Mouse (Mus musculus) CD8-positive naive resting alpha-beta T cell, adult 2 months (primary cell): ENCODE data around the gene Nsf.
"Not testable (repeated sequence)": the region's sequence is repeated elsewhere in the genome, so short reads cannot be mapped to it uniquely, and the experiment has no call there.

ENCODE experiments used
- DNase-seq, 2 experiments: peaks; one replicate each; pipeline ENCODE4 v3.0.0; 2022; ENCODE audit warnings: low read depth in 2 of 2, low spot score in 2 of 2

Gene Nsf

DNA sequence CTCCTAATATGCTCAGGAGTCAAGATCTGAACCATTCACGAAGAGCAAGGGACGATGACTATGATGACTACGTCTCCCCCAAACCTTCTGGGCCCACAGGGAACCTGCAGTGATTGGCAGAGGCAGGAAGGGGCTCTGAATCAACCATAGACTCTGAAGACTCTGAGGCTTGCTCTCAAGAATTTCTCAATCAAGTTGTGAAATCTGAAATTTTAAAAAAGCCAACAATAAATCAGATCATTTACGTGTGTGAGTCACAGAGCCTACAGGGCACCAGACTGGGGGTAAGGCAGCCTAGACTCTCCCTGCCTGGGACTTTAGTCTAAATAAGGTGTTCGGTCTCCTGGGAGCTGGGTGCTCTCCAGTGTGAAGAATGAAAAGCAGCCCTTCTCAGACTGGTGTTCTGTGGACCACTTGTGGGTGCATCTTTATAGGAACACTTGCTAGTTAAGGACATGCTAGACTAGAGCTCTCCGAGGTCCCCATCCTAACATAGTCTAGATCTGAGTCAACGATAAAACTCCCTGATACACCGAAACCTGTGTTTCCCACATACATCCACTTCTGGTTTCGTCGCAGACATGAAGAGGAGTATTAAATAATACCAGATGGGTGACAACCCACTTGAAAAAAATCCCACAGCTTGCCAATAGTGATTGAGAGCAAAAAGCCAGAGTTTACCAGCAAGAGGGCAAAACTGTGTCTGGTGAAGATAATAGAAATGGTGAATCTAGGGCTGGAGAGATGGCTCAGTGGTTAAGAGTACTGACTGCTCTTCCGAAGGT lies 56.7 kb downstream of the Nsf start:
- no peak for DNase-seq

DNA sequence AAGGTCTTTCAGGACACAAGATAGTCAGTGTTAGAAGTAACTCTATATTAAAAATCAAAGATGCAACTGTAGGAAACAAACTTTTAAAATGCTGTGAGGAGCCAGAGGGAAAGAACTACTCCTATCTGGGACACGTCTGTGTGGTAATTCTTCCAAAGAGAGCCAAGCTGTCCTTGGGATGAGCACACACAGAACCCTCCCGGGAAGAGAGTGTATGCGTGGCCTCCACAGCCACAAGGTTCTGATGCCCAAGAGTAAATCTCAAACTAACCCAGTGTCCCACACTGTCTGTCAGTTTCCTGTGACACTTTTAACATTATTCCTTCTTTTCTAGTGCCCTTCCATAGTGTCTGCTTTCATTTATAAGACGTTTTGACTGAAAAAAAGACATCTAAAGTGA lies 57.8 kb downstream of the Nsf start:
- no peak for DNase-seq

DNA sequence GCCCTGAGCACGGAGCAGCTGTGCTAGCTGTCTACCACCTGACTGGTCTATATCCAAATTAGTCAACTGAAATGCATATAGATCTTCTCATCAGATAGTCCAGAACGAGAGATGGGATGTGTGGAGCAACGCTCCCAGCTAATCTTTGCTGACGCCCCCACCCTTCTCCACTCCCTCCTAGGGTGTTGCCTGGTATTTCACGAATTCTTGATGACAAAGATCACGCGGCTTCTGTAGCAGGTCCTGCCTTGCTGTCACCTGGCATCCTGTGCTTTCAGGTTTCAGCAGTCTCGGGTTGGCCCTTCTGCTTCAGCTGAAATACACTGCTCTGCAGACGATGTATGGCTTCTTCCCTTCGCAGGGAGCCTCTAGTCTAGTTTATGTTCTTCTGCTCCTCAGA lies 61.0 kb downstream of the Nsf start:
- no peak for DNase-seq

DNA sequence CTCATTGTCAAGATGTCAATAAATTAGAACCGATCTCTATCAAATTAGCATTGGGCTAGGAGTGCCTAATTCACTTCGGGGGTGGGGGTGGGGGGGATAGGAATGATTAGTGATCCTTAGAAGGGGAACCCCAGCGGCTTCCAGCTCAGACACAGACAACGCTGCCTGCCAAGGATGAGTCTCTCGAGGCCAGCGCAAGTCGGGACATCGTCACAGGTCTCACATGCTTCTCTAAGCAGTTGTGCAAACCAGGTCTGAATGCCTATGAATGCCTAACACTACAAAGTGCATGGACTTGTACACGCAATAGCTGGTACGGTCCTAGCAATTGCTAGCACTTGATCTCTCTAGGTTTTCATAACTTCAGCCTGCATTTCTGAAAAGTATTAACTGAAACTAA lies 62.1 kb downstream of the Nsf start:
- no peak for DNase-seq

DNA sequence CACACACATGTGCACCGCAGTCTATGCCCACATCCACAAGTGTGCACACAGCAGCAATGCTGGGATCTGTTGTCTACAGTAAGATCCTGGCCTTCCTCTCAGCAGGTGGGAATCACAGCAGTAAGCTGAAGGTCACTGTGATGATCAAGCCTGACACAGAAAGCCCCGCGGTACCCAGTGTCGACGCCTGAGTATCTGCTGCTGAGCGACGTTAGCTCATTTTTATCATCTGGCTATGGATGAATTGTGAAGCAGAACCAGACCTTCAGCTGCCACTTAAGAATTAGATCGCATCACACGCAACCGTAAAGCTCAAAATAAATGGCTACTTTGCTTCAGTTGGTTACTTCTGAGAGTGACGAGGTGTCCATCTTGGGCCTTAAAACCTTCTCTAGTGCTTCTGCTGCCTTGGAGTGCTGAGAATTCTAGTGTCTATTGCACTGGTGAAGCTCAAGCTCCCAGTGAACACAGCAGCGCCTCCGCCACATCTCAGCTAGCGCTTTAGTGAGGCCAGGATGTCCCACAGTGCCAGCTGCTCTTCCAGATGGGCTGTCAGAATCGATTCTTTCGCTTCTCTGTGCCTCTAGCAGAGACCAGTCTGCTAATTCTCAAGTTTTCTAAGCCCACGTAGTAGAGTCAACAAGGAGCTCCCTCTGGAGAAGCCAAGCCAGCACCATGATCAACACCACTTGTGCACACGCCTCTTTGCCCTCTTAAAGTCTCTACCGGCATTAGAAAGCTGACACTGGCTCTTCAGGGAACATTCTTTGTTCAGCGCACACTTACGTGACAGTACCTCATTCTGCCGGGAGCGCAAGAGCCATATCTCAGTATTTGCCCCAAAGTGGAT lies 63.3 kb downstream of the Nsf start:
- DNase-seq, result no peak

DNA sequence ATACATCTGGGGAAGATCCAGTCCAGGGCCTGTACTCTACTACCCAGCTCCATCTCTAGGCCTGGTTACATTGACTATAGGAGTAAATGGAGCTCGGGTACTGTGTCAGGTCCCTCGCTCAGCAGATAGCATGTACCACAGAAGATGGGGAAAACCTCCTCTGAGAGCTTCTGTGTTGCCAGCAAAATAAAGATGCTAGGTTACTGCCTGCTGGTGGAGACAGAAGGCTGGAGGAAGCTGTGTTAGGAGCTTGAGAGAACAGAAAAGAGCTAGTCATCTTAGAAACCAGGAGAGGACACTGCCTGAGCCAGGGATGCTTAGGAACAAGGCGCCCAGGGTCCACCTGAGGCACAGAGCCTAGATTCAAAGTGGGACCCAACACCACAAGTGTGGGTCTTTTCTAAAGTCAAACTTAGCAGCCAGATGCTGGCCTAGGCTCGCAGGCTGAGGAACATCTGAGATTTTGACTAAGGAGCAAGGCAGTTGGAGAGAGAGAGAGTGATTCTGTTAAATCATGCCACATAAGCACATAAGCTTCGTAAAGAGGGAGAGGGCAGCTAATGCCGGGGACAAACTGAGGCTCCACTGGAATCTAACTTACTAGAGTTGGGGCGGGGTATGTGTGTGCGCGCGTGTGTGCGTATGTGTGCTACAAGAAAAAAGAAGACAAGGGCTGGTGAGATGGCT lies 66.0 kb downstream of the Nsf start:
- DNase-seq, result no peak

DNA sequence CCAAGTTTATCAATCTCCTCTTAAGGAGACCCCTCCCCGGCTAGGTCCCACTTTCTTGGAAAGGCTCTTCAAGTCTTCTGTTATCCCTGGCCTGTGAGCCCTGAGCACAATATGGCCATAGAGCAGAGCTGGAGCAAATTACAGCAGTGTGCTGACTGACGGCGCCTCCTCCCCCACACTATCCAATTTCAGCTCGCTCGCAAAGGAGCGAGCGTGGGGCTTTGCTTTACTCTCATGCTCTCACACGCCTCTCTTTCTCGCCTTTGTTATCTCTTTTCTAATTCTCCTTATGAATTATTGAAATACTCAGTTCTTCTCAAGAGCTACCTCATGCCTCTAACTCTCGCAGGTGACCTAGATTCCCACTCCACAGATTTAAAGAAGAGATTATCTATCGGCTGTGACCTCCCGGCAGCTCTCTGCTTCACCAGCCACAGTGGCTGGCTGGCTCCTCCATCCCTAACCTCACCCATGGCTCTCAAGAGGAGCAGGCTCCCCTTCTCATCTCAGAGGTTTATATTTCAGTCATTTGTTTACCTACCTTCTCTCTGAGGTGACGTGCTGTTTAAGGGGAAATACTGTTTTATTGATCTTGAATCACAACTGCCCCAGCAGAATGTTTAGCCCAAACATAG lies 69.0 kb downstream of the Nsf start:
- no peak for DNase-seq

DNA sequence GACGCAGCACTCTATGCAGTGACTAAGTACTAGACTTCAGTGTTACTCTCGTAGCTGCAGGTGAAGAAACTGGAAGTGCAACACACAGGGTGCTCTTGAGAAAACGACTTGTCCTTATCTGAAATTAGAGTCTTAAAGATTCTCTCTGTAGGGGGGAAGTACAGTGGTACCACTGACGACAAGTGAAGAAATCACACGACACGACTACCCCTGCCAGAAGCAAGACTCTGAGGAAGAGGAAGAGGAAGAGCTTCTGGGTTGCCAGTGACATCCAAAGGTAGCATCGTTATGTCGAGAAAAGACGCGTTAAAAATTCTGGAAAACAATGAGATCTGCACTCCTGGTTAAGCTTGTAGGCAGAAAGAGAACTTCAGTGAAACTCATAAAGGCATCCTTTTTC lies 70.1 kb downstream of the Nsf start:
- no peak for DNase-seq

DNA sequence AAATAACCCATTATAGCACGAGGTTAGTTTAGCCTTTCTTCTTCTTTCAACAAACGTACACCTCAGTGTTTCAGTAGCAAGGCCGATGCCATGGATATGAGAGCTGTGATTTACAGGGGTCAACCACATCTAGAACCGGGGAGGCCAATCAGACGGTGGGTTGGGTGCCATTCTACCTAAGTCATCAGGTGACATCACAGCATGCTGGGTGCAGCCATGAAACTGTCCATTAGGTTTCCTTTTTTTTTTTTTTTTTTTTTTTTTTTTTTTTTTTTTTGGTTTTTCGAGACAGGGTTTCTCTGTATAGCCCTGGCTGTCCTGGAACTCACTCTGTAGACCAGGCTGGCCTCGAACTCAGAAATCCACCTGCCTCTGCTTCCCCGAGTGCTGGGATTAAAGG lies 74.4 kb downstream of the Nsf start:
- DNase-seq, result not testable (repeated sequence)

DNA sequence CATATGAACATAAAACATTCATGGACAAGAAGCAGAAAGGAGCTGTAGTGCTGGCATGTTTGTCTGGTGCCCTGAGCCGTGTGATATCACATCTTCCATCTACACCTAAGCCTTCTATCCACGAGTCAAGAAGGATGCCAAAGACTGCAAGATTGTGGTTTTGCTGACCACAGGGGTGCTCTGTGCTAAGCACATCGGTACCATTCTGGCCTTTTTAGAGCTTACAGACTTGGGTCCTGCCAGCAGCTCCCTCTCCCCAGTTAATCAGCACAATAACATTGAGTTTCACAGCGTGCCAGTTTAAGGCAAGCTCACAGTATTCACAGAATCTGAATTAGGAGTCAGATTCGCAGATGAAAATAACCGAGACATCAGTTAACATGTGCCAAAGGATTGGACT lies 75.4 kb downstream of the Nsf start:
- no peak for DNase-seq

DNA sequence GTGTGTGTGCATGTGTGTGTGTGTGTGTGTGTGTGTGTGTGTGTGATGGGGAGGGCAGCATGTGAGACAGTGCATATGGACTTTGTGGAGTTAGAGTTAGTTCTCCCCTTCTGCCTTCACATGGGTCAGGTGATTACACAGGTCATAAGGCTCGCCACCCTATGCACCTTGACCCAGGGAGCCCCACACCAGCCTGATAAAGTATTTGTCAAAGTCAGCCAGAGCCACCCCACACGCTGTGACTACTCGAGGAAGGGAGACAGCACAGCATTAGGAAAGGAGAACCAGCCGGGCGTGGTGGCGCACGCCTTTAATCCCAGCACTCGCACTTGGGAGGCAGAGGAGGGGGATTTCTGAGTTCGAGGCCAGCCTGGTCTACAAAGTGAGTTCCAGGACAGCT lies 83.5 kb downstream of the Nsf start:
- no peak for DNase-seq

DNA sequence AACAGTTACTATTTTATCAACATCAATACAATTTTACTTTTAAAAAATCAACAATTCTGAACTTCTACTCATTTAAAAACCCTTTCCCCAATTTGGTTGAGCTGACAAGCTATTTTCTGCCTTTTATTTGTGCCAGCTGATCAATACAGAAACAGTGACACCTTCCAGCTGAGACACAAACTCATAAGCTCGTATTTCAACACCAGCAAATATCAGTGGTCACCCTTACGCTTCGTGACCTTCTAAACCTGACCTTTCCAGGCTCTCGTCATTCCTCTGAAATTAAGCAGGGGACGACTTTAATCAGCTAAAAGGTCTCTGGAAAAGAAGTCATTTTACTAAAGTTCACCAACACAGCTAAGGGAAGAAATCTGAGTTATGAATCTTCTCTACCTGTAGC lies 86.2 kb downstream of the Nsf start:
- DNase-seq, result no peak

DNA sequence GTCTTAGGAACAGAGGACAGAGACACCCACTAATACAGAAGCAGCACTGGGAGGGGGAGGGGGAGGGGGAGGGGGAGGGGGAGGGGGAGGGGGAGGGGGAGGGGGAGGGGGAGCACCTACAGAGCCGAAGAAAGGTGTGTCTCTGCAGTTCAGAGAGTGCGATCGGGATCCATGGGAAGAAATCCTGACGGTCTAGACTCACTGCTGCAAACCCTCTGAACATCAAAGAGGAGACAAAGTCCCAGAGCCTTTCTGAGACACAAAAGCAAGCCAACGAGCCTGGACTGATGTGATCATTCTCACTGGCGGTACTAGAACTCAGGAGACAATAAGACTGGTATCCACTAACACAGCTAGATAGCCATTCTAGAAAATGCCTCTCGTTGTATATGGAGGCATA lies 88.5 kb downstream of the Nsf start:
- no peak for DNase-seq

DNA sequence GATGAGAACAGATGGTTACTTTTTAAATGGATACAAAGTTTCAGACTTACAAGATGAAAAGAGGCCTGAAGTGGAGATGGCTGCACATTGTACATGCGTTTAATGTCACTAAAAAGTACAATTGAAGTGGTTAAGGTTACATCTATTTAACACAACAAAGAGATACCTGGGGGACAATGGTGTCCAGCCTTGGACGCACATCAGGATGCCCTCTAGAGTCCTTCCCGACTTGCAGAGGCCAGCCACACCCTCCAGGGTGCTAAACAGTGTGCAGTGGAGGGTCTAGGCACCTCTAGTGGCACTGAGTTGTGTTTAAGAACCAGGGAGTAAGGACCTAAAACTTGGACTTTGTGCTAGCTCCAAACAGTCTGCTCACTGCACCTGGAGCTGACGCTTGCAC lies 89.4 kb downstream of the Nsf start:
- no peak for DNase-seq

DNA sequence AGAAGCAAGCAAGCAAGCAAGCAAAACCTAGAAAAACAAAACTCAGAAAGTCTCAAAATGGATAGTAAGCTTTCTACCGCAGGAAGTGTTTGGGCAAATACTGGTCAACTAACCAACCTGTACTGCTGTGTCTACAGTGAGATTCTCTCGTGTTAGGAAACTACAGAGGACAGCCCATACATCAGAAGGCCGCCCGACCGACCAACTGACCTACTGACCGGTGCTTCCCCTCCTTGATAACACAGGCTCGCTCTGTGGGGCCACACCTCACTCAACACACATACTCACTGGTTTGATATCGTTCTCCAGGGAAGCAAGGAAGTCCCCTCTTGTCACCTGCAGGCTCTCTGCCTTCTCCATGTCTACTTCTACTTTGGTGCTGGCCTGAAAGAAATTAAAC lies 90.9 kb downstream of the Nsf start:
- DNase-seq, result no peak

DNA sequence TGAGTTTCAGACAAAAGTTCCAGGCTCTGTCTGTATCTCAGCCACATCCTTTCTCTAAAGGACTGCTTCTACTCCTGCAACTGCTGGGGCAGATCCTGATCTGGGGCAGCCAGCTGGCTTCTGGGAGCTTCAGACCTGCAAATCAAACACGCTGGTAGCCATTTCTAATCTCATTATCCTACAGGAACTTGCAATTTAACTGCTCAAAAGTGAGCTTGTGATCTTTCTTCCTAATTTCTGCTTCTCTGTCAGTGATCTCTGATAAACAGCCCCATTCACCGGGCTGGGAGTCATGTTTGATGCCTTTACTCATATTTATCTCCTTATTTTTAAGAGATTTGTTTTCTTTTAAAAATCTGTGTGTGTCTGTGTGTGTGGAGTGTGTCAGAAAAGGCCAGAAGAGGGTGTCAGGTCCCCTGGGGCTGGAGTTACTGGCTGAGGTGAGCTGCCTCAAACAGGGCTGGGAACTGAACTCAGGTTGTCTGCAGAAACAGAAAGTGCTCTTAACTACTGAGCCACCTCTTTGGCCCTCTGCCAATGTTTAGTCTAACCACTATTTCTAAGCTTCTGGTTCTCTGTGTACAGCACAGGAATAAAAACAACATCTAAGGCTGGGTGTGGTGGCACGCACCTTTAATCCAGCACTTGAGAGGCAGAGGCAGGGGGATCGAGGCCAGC lies 93.8 kb downstream of the Nsf start:
- no peak for DNase-seq

DNA sequence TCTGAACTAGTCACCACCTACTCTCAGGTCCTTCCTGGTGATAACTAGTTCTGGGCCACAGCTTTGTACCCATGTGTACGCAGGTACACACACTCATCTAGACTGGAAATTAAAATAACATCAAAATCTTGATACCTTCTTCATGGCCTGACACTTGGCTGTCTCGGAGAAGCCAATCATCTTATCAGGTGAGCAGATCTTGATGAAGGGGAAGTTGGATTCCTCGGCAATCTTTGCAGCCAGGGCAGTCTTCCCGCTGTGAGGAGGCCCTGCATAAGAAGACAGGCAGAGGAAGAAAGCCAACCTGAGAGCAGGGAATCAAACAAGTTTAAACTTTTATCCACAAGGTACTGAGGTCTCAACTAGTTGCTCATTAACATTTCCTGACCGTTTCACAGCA lies 95.1 kb downstream of the Nsf start:
- no peak for DNase-seq

DNA sequence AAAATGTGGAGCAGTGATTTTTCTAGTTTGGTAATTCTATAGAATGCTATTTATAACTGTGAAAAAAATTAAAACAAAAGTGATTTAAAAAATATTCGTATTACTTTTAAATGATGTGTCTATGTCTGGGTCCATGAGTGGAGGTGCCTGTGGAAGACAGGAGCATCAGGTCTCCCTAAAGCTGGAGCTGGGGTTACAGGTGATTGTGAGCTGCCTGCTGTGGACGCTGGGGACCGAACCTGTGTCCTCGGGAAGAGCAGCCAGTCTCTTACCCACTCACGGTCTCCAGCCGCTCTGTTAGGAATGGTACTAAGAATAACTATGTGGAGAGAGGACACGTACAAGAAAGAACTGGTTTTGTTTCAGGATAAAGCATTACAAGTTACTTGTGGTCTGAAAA lies 97.2 kb downstream of the Nsf start:
- DNase-seq, result no peak

DNA sequence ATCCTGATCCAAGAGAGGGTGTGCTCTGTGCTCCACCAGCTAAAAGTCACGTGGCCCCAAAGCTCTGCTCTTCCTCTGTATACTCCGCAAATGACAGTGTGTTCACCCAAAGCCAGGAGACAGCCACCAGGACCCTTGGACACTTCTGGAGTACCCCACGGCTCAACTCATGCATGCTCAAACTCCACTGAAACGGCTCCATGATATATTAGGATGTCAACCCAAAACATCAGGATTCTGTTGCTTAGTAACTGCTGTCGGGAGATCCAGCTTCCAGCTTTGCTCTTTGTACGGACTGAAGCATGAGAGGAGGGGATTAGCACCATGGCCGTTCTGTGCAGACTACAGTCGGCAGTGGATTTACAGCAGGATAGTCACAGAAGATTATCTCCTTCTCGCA lies 99.6 kb downstream of the Nsf start:
- no peak for DNase-seq

DNA sequence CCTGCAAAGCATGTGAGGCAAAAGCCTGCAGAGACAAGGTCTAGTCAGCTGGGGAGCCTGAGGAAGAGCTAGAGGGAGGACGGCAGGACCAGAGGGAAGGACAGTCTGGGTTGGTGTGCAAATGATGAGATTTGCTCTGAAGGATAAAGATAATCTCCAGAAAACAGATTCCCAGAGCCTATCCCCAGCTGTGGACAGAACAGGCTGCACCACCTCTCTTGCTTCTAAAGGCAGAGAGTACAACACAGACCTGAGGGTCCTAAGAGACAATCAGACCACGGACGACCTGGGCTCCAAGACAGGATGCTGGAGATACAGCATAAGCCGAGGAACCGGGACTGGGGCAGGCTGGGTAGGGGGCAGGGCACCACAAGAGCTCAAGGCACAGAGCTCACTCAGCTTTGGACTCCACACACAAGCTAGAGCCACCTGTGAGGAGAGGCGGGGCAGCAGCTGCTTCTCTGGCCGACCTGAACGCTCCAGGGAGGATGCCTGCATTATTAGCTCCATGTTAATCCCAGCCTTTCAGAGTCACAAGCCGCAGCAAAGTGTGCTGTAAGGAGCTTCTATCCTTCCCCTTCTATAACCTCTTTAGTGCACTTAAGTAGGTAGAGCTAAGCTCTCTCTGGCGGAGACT lies 100.5 kb downstream of the Nsf start:
- no peak for DNase-seq
